Mouse (Mus musculus): ENCODE results near the gene Vps11.

DNA sequence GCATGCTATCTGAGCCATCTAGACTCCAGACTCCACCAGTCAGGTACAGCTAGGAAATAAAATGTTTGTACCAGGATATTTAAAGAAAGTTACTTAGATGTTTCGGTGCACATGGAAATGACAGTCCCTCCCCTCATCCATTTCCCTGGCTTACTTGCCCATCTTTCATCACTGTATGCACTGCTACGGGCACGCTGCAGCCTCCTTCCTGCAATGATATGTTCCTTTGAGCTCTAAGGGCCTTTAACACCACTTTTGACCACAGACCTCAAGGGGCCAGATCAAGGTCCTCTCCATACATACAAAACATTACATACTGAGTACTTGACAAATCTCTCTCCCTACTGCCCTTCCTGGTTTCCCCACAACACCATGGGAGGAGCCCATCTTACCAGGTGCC is 24.5 kb downstream of the Vps11 start:
- TF ChIP-seq POLR2A (IDR thresholded peaks at IDR 0.05; ENCODE audit: control insufficient read depth, extremely low read depth, insufficient read depth, low read length, poor library complexity) (no peak), CTCF (IDR thresholded peaks at IDR 0.05; ENCODE audit: borderline replicate concordance, control insufficient read depth, extremely low read depth, insufficient read depth, low read length, poor library complexity) (no peak)

Data from thymus, adult 2 months (tissue).